Mouse (Mus musculus) liver, adult 2 months (tissue): ENCODE results near the gene Klf13. TPM values are rescaled to one million over a fixed set of nuclear protein-coding genes. Genes with fewer than 3 reads are reported as not detected.
A peak's percentile ranks its signal among the peaks of the same experiment; 100 is the strongest.

Source experiments
- DNase-seq: peaks from one replicate; pipeline ENCODE4 v3.0.0-alpha.2; 2011; ENCODE audit warnings: low read depth, low spot score; ENCODE audit errors: extremely low read depth
- H3K27ac ChIP-seq: fragments of 200-500 bp; replicated peaks from 2 replicates; pipeline ENCODE4 v1.5.1; 2012; ENCODE audit warnings: low read depth, mild to moderate bottlenecking, control low read depth, inconsistent platforms, low read length; ENCODE audit not compliant: insufficient read depth
- H3K27me3 ChIP-seq: fragments of 200-500 bp; 2 replicates; pipeline ENCODE4 v1.6.1; 2012; ENCODE audit warnings: mild to moderate bottlenecking, moderate library complexity, low read length, inconsistent platforms; ENCODE audit not compliant: control insufficient read depth, insufficient read depth
- H3K36me3 ChIP-seq: fragments of 200-500 bp; 2 replicates; pipeline ENCODE4 v1.6.1; 2012; ENCODE audit warnings: low read length, inconsistent platforms; ENCODE audit not compliant: control insufficient read depth, insufficient read depth
- H3K4me1 ChIP-seq: fragments of 200-500 bp; 2 replicates; pipeline ENCODE4 v1.6.1; 2011; ENCODE audit warnings: low read length; ENCODE audit not compliant: control insufficient read depth, insufficient read depth
- H3K4me3 ChIP-seq: fragments of 200-500 bp; 2 replicates; pipeline ENCODE4 v1.5.1; 2011; ENCODE audit warnings: low read depth, mild to moderate bottlenecking, control low read depth, low read length, moderate library complexity; ENCODE audit not compliant: insufficient read depth
- H3K79me2 ChIP-seq: fragments of 200-500 bp; 2 replicates; pipeline ENCODE4 v1.6.1; 2012; ENCODE audit warnings: inconsistent platforms, mild to moderate bottlenecking, low read length, moderate library complexity; ENCODE audit not compliant: control insufficient read depth, insufficient read depth
- H3K9ac ChIP-seq: fragments of 200-500 bp; 2 replicates; pipeline ENCODE4 v1.6.1; 2012; ENCODE audit warnings: low read depth, mild to moderate bottlenecking, control low read depth, inconsistent platforms, low read length
- CTCF ChIP-seq: fragments of 200-500 bp; IDR thresholded peaks from 2 replicates; pipeline ENCODE4 v1.5.1; 2011; ENCODE audit warnings: low read depth, low read length, control low read depth
- POLR2A ChIP-seq: fragments of 200-500 bp; IDR thresholded peaks from 2 replicates; pipeline ENCODE4 v1.6.1; 2011; ENCODE audit warnings: low read length, control low read depth; ENCODE audit not compliant: insufficient read depth; ENCODE audit errors: extremely low read depth
- WGBS: fragments of 180-500 bp; shearing (Covaris S2); methylation state at CpG from one replicate; pipeline ENCODE4 v1.1.7; 2018; 5-methylcytosine and 5-hydroxymethylcytosine counted together
- polyA plus RNA-seq: library from polyadenylated mRNA; depleted of rRNA; stranded (reverse); fragments of >200 nt; gene quantifications from 2 replicates; pipeline ENCODE4 v1.2.3, GENCODE M21; 2012
- total RNA-seq: library from RNA; depleted of rRNA; stranded (reverse); fragments of >200 nt; gene quantifications from 2 replicates; pipeline ENCODE4 v1.2.3, GENCODE M21; 2014

The Klf13 gene
- total and polyA plus RNA-seq, 2 experiments = 14.1 to 26.4 TPM

DNA sequence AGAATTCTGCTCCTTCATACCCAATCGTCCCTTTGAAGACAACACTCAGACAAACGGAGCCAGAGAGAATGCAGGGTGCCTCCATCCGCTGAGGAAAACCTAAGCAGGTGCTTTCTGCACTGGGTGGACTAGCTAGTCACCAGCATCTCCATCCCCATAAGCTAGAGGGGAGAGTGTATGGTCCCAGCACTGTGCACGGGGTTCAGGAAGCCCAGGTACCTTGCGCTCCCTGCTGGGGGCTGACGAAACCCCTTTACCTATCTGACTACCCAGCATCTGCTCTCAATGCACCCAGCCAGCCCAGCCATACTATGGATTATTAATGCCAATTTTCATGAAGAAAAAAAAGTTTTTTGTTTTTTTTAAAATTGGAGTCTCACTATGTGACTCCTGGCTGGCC lies 25.4 kb upstream of the Klf13 start:
- no peaks in the 10 kb centered on the region for H3K79me2 ChIP-seq
- peak; percentile 41 for TF ChIP-seq CTCF
- TF ChIP-seq POLR2A = no peak
- no peak overlapping the region for H3K4me3 ChIP-seq
- WGBS = 77% methylated on average over 6 of the region's 6 CpGs
- DNase-seq = no peak
- no peaks in the 10 kb centered on the region for H3K27me3 ChIP-seq
- no peak overlapping the region for H3K27ac ChIP-seq
- no peaks in the 10 kb centered on the region for H3K36me3 ChIP-seq
- H3K9ac ChIP-seq = no peak overlapping the region
- no peaks in the 10 kb centered on the region for H3K4me1 ChIP-seq

GRCm38 (mm10) chr7:63963632-63964031 lies 24.9 kb upstream of the Klf13 start:
- H3K27me3 ChIP-seq = no peaks in the 10 kb centered on the region
- no peak overlapping the region for H3K4me3 ChIP-seq
- no peak for DNase-seq
- H3K79me2 ChIP-seq = no peaks in the 10 kb centered on the region
- no peak overlapping the region for H3K27ac ChIP-seq
- WGBS = 72% methylated on average over 5 of the region's 5 CpGs
- H3K9ac ChIP-seq = no peak overlapping the region
- no peaks in the 10 kb centered on the region for H3K36me3 ChIP-seq
- TF ChIP-seq POLR2A (no peak), CTCF (no peak)
- no peaks in the 10 kb centered on the region for H3K4me1 ChIP-seq

- H3K9ac ChIP-seq = no peak overlapping the region
- TF ChIP-seq CTCF (no peak), POLR2A (no peak)
- no peaks in the 10 kb centered on the region for H3K36me3 ChIP-seq
- H3K4me3 ChIP-seq = no peak overlapping the region
- no peaks in the 10 kb centered on the region for H3K27me3 ChIP-seq
- no peaks in the 10 kb centered on the region for H3K79me2 ChIP-seq
- no peaks in the 10 kb centered on the region for H3K4me1 ChIP-seq
- H3K27ac ChIP-seq = no peak overlapping the region
- WGBS = 83% methylated on average over 12 of the region's 12 CpGs
- DNase-seq = no peak
These were observed 19.3 kb upstream of the Klf13 start for GRCm38 (mm10) chr7:63957872-63958640.

DNA sequence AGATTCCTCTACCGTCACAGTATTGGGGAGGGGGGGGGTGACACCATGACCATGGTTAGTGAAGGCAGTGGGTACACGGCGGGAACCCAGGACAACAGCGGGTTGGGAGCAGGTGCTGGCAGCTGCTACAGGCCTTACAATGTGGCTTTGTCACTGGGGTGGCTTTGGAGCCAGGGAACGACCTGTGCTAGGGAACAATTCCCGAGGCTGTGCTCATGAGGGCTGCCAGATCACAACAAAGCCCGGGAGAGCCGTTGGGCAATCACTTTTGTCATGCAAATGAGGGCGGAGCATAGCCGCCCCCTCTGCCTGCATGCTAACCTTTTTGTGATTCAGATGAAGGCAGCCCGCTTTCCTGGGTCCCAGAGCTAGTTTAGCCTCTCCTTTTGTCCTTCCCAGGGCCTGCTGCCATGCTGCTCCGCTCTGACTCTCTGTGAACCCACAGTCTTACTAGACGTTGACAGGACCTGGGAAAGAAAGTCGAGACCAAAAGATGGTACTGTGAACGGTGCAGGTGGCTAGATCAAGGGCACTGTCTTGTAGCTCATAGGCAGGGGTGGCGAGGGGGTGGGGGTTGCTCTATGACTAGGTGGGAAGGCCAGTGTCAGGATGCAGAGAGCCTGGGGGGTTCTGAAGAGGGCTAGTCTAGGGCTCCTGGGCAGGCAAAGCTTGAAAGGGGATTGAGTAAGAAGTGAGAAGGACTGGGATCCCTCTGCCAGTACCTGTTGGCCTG lies 18.4 kb upstream of the Klf13 start:
- Histone ChIP-seq H3K36me3 (no peaks in the 10 kb centered on the region), H3K4me1 (no peaks in the 10 kb centered on the region), H3K27ac (no peak overlapping the region), H3K9ac (no peak overlapping the region), H3K27me3 (no peaks in the 10 kb centered on the region), H3K79me2 (no peaks in the 10 kb centered on the region), H3K4me3 (no peak overlapping the region)
- WGBS = 54% methylated on average over 16 of the region's 16 CpGs
- no peak for DNase-seq
- TF ChIP-seq POLR2A (no peak), CTCF (no peak)

DNA sequence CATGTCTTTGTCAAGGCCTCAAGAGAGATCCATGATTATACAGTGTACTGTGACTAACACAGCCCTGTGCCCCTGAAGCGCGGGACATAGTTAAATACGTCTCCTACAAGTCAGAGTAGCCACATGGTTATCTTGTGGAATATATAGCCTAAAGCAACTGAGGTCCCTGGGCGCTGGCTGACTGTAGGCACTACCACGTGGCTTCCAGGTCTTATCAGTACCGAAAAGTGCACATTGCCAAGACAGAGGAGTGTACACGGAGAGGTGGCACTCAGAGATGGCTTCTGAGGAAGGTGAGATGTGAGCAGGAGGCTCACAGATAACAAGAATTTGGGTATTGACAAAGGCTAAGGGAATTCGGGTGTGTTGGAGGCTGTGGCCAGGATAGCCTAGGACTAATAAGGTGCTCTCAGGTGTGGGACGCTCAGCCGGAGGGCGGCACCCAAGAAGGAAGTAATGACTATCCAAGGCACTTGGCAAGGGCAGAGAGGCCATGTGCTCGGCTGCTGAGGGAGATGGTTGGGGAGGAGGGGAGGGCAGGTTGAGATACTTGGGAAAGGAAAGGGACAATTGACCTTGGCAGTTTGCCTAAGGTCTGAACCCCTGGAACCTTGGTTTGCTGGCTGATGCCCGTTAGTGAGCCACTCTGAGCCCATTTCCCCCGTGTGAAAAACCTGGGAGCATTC lies 17.6 kb upstream of the Klf13 start:
- DNase-seq = no peak
- H3K36me3 ChIP-seq = no peaks in the 10 kb centered on the region
- H3K27ac ChIP-seq = no peak overlapping the region
- H3K9ac ChIP-seq = no peak overlapping the region
- H3K79me2 ChIP-seq = no peaks in the 10 kb centered on the region
- no peak overlapping the region for H3K4me3 ChIP-seq
- 76% methylated on average over 14 of the region's 14 CpGs for WGBS
- H3K27me3 ChIP-seq = no peaks in the 10 kb centered on the region
- H3K4me1 ChIP-seq = no peaks in the 10 kb centered on the region
- TF ChIP-seq CTCF (no peak), POLR2A (no peak)
